Mouse (Mus musculus) stomach, embryonic 14.5 days (tissue): ENCODE data around the gene Efnb2. TPM values are rescaled to one million over a fixed set of nuclear protein-coding genes. Genes with fewer than 3 reads are reported as not detected.

Experiments
- ATAC-seq: fragments of 200-750 bp; cut with Nextera tagmentation; 2 replicates; pipeline ENCODE4 v1.8.0; 2017; ENCODE audit warnings: low read depth, moderate TSS enrichment; ENCODE audit not compliant: insufficient number of reproducible peaks, insufficient read depth, low FRiP score
- H3K27ac ChIP-seq: fragments of 300-500 bp; sonication (generic); 2 replicates; pipeline ENCODE4 v1.5.1; 2014; ENCODE audit warnings: mild to moderate bottlenecking, low read length, moderate library complexity, mixed read lengths
- H3K27me3 ChIP-seq: fragments of 300-500 bp; sonication (generic); 2 replicates; pipeline ENCODE4 v1.6.1; 2014; ENCODE audit warnings: low read length, control low read depth, mixed read lengths; ENCODE audit not compliant: control insufficient read depth, insufficient read depth
- H3K36me3 ChIP-seq: fragments of 300-500 bp; sonication (generic); 2 replicates; pipeline ENCODE4 v1.6.1; 2014; ENCODE audit warnings: mild to moderate bottlenecking, control low read depth, low read length, moderate library complexity, mixed read lengths; ENCODE audit not compliant: control insufficient read depth, insufficient read depth
- H3K4me1 ChIP-seq: fragments of 300-500 bp; sonication (generic); 2 replicates; pipeline ENCODE4 v1.6.1; 2014; ENCODE audit warnings: low read length, control low read depth, mixed read lengths; ENCODE audit not compliant: control insufficient read depth, insufficient read depth
- H3K4me2 ChIP-seq: fragments of 300-500 bp; sonication (generic); replicated peaks from 2 replicates; pipeline ENCODE4 v1.6.1; 2014; ENCODE audit warnings: low read depth, low read length, control low read depth
- H3K4me3 ChIP-seq: fragments of 300-500 bp; sonication (generic); 2 replicates; pipeline ENCODE4 v1.5.1; 2014; ENCODE audit warnings: low read depth, low read length, control low read depth
- H3K9ac ChIP-seq: fragments of 300-500 bp; sonication (generic); replicated peaks from 2 replicates; pipeline ENCODE4 v1.6.1; 2014; ENCODE audit warnings: low read depth, mild to moderate bottlenecking, control low read depth, low read length, moderate library complexity, mixed read lengths
- H3K9me3 ChIP-seq: fragments of 300-500 bp; sonication (generic); 2 replicates; pipeline ENCODE4 v1.6.1; 2016; ENCODE audit warnings: low read depth, low read length, control low read depth; ENCODE audit not compliant: control insufficient read depth
- WGBS: fragments of 180-500 bp; shearing (Covaris S2); extraction: QIAGEN DNeasy Blood & Tissue Kit; methylation state at CpG from one replicate; pipeline ENCODE4 v1.1.7; 2014; 5-methylcytosine and 5-hydroxymethylcytosine counted together
- polyA plus RNA-seq: library from polyadenylated mRNA; unstranded; fragments of >200 nt; fragmentation: Nextera tagmentation; extraction: Ambion mirVana; gene quantifications from 2 replicates; pipeline ENCODE4 v1.2.1, GENCODE M21; 2014

Gene Efnb2
- polyA plus RNA-seq, 1 experiment from 2014 or later: 30.4 TPM

GRCm38 (mm10) chr8:8624017-8624416, 37.0 kb downstream of the Efnb2 start:
- Histone ChIP-seq H3K4me2 (no peak overlapping the region), H3K36me3 (peaks cover 39% of the 10 kb centered on the region), H3K27ac (no peak overlapping the region)

GRCm38 (mm10) chr8:8623486-8623885, 37.6 kb downstream of the Efnb2 start:
- 48% methylated on average over 8 of the region's 8 CpGs for WGBS
- Histone ChIP-seq H3K36me3 (peaks cover 39% of the 10 kb centered on the region), H3K9me3 (no peaks in the 10 kb centered on the region), H3K27me3 (no peaks in the 10 kb centered on the region), H3K27ac (no peak overlapping the region), H3K9ac (no peak overlapping the region), H3K4me2 (no peak overlapping the region), H3K4me1 (peaks cover 7% of the 10 kb centered on the region; the same call in 1 of the 2 replicates), H3K4me3 (no peak overlapping the region)
- ATAC-seq: no peak

More at GRCm38 (mm10) chr8:8624017-8624416, 37.0 kb downstream of the Efnb2 start:
- no peak for ATAC-seq
- Histone ChIP-seq H3K4me3 (no peak overlapping the region), H3K9ac (no peak overlapping the region), H3K27me3 (no peaks in the 10 kb centered on the region), H3K4me1 (peaks cover 7% of the 10 kb centered on the region; the same call in 1 of the 2 replicates), H3K9me3 (no peaks in the 10 kb centered on the region)
- WGBS: 47% methylated on average over 7 of the region's 7 CpGs

GRCm38 (mm10) chr8:8622476-8622875, 38.6 kb downstream of the Efnb2 start:
- H3K4me1 ChIP-seq: peaks cover 7% of the 10 kb centered on the region; the same call in 1 of the 2 replicates
- no peaks in the 10 kb centered on the region for H3K27me3 ChIP-seq
- no peak overlapping the region for H3K9ac ChIP-seq
- no peaks in the 10 kb centered on the region for H3K9me3 ChIP-seq
- H3K4me3 ChIP-seq: no peak overlapping the region
- ATAC-seq: no peak
- H3K27ac ChIP-seq: no peak overlapping the region
- 86% methylated on average over 3 of the region's 3 CpGs for WGBS
- peaks cover 39% of the 10 kb centered on the region for H3K36me3 ChIP-seq
- H3K4me2 ChIP-seq: no peak overlapping the region

DNA sequence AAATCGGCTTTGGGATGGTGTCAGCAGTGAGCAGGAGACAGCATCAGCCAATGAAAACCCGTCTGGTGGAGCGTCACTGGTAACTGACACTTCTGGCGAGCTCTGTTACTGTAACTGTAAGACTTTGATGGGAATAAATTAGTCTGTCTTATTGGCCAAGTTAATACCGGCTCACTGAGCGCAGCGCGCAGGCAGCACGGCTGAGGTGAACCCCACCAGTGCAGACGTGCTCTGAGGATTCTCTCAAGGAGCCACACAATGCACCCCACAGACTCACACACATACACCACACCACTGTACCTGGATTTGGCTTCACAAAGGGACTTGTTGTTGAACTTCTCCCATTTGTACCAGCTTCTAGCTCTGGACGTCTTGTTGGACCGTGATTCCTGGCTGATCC, 39.0 kb downstream of the Efnb2 start:
- Histone ChIP-seq H3K4me1 (peaks cover 7% of the 10 kb centered on the region; the same call in 1 of the 2 replicates), H3K9ac (no peak overlapping the region), H3K27ac (no peak overlapping the region), H3K36me3 (peaks cover 39% of the 10 kb centered on the region), H3K9me3 (no peaks in the 10 kb centered on the region), H3K27me3 (no peaks in the 10 kb centered on the region), H3K4me2 (no peak overlapping the region), H3K4me3 (no peak overlapping the region)
- ATAC-seq: no peak
- WGBS: 81% methylated on average over 12 of the region's 12 CpGs

DNA sequence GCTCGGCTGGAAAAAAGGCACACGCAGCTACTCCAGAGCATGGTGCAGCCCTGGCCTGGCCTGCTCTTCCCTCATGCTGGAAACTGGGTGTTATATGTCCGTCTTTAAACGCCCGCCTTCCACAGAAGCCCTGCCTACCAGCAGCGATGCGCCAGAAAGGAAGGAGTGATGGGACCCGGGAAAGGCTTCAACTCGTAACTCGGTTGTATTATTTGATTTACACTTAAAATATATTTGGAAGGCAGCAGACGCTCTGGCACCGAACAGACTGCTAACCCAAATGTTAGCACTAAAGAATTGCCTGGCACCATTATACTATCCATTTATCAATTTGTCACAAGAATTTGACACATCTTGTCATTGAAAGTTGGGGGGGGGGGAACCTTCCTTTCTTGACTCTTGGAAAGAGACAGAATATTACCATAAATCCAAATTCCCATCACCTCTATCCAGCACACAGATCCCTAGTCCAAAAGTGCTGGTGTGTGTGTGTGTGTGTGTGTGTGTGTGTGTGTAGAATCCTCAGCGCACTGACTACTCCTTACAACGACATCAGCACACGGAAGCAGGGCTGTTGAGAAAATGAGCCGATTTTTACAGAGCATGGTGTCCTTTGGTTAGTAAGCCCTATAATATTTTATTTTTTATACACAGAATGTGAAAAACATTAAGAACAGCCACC, 39.7 kb downstream of the Efnb2 start:
- Histone ChIP-seq H3K4me3 (no peak overlapping the region), H3K27me3 (no peaks in the 10 kb centered on the region), H3K9ac (no peak overlapping the region), H3K27ac (no peak overlapping the region), H3K4me1 (peaks cover 7% of the 10 kb centered on the region; the same call in 1 of the 2 replicates), H3K36me3 (peaks cover 39% of the 10 kb centered on the region), H3K4me2 (no peak overlapping the region), H3K9me3 (no peaks in the 10 kb centered on the region)
- ATAC-seq: no peak
- WGBS: 80% methylated on average over 16 of the region's 16 CpGs

GRCm38 (mm10) chr8:8620536-8620935, 40.5 kb downstream of the Efnb2 start:
- H3K4me1 ChIP-seq: peaks cover 7% of the 10 kb centered on the region; the same call in 1 of the 2 replicates
- H3K9me3 ChIP-seq: no peaks in the 10 kb centered on the region
- H3K9ac ChIP-seq: no peak overlapping the region
- 89% methylated on average over 21 of the region's 21 CpGs for WGBS
- no peak for ATAC-seq
- no peak overlapping the region for H3K4me2 ChIP-seq
- no peak overlapping the region for H3K27ac ChIP-seq
- peaks cover 37% of the 10 kb centered on the region for H3K36me3 ChIP-seq
- no peak overlapping the region for H3K4me3 ChIP-seq
- H3K27me3 ChIP-seq: no peaks in the 10 kb centered on the region

- Histone ChIP-seq H3K4me1 (peaks cover 7% of the 10 kb centered on the region; the same call in 1 of the 2 replicates), H3K9ac (no peak overlapping the region), H3K27ac (no peak overlapping the region), H3K27me3 (no peaks in the 10 kb centered on the region), H3K36me3 (peaks cover 37% of the 10 kb centered on the region), H3K4me2 (no peak overlapping the region), H3K4me3 (no peak overlapping the region), H3K9me3 (no peaks in the 10 kb centered on the region)
- no peak for ATAC-seq
- WGBS: 60% methylated on average over 19 of the region's 19 CpGs
These were observed 41.5 kb downstream of the Efnb2 start for GRCm38 (mm10) chr8:8619221-8620194.

DNA sequence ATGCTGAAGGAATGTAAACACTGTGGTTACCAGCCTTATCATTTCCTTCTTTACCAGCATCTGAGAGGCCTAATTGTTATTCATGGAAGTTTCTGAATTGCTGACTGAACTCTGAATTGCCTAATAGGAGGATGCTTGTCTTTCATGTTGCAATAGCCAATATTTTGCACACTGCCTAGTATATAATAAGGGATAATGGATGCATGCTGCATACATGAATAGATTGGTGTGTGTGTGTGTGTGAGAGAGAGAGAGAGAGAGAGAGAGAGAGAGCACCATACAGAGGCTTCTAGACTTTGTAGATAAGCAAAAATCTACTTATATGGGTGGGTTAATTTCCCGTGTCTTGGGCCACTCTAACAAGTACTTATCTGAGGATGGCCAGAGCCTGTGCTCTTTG, 47.2 kb downstream of the Efnb2 start:
- Histone ChIP-seq H3K27me3 (no peaks in the 10 kb centered on the region), H3K36me3 (no peaks in the 10 kb centered on the region; the same call in 1 of the 2 replicates), H3K9ac (no peak overlapping the region), H3K9me3 (no peaks in the 10 kb centered on the region), H3K4me1 (0 out of 2 replicates have a peak, but pooled peaks cover 6% of the 10 kb centered on the region), H3K4me2 (no peak overlapping the region), H3K27ac (no peak overlapping the region), H3K4me3 (no peak overlapping the region)
- WGBS: 54% methylated on average over 1 of the region's 1 CpGs
- no peak for ATAC-seq
